9 mouse cellular contexts compared by ENCODE assay signal in the genomic region with DNA sequence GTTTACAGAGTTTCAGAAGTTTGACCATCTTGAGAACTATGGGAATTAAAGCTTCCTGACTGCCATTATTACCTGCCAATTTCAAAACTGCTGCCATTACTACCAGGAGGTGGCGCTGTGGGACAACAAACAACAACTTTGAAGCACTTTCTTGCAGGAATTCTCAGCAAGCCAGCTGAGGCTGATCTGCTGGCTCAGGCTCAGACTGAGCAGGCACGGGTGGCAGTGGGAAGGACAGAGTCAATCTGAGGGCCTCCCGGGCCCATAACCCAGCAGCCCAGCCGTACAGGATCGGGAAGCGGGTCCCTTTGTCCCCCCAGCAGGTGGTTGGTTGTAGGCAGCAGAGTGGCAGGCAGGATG. TPM values are rescaled to one million over a fixed set of nuclear protein-coding genes. Genes with fewer than 3 reads are reported as not detected.
DNase-seq lines count a peak whose midpoint lies in the region; ATAC-seq and TF ChIP-seq lines count a peak whose summit lies in the region.
"Had no signal": no experiment of that assay in that cellular context is flagged by ENCODE, and none has a peak within 500 bp of the region (broad histone marks: within the 10 kb centered on the region; RNA-seq: fewer than 3 reads in every experiment).

No protein-coding gene starts in this region.

- ATAC-seq in forebrain, embryonic 13.5 days = no peak; the same call in 1 of the 2 replicates
- no peak; the same call in 1 of the 2 replicates for ATAC-seq in heart, embryonic 16.5 days (replicated peaks; ENCODE audit: extremely low read depth, insufficient read depth, low FRiP score)
- no peak for ATAC-seq in liver, postnatal 0 days

- H3K9ac ChIP-seq in ES-Bruce4 (ENCODE audit: low read depth, poor library complexity, severe bottlenecking) = no peak overlapping the region
- H3K9ac ChIP-seq in forebrain, embryonic 13.5 days = no peak overlapping the region
- H3K9ac ChIP-seq in heart, embryonic 16.5 days (ENCODE audit: low read length) = peak overlapping the region; percentile 59
- no peak overlapping the region for H3K9ac ChIP-seq in liver, postnatal 0 days (replicated peaks)

- TF ChIP-seq POLR2A in ES-Bruce4 (IDR thresholded peaks at IDR 0.05; ENCODE audit: insufficient read depth, low read length) = no peak

- peak overlapping the region; percentile 55 for H3K4me2 ChIP-seq in forebrain, embryonic 13.5 days
- H3K4me2 ChIP-seq in heart, embryonic 16.5 days (ENCODE audit: low read depth, low read length) = peak overlapping the region; percentile 63
- no peak overlapping the region for H3K4me2 ChIP-seq in liver, postnatal 0 days (ENCODE audit: low read depth, low read length)

- WGBS in forebrain, embryonic 13.5 days = 6% methylated on average over 6 of the region's 6 CpGs
- WGBS in heart, embryonic 16.5 days = 9% methylated on average over 6 of the region's 6 CpGs
- 13% methylated on average over 6 of the region's 6 CpGs for WGBS in liver, postnatal 0 days (ENCODE audit: insufficient replicate concordance)

- H3K4me3 ChIP-seq in ES-Bruce4 (ENCODE audit: low read depth, low read length) = peak overlapping the region; percentile 43
- H3K4me3 ChIP-seq in forebrain, embryonic 13.5 days = no peak overlapping the region
- H3K4me3 ChIP-seq in heart, embryonic 16.5 days (ENCODE audit: low read length) = peak overlapping the region; percentile 30
- H3K4me3 ChIP-seq in liver, postnatal 0 days (ENCODE audit: low read depth, low read length) = no peak overlapping the region

- TF ChIP-seq EP300 in ES-Bruce4 (IDR thresholded peaks at IDR 0.05; ENCODE audit: insufficient read depth, low read depth, low read length) = no peak
- no peak for TF ChIP-seq EP300 in liver, postnatal 0 days (IDR thresholded peaks at IDR 0.05; ENCODE audit: low read depth)

- H3K27me3 ChIP-seq in ES-Bruce4 (ENCODE audit: control insufficient read depth, insufficient read depth, low read length, poor library complexity, severe bottlenecking) = no peaks in the 10 kb centered on the region
- peaks cover 11% of the 10 kb centered on the region for H3K27me3 ChIP-seq in forebrain, embryonic 13.5 days
- no peaks in the 10 kb centered on the region; the same call in 1 of the 2 replicates for H3K27me3 ChIP-seq in heart, embryonic 16.5 days (ENCODE audit: control insufficient read depth, insufficient read depth, low read length)
- peaks cover 8% of the 10 kb centered on the region for H3K27me3 ChIP-seq in liver, postnatal 0 days (ENCODE audit: insufficient read depth, low read length)

- no peak overlapping the region for H3K27ac ChIP-seq in ES-Bruce4 (ENCODE audit: insufficient read depth, low read length)
- H3K27ac ChIP-seq in forebrain, embryonic 13.5 days = no peak overlapping the region
- H3K27ac ChIP-seq in heart, embryonic 16.5 days (ENCODE audit: low read length) = no peak overlapping the region
- no peak overlapping the region for H3K27ac ChIP-seq in liver, postnatal 0 days (ENCODE audit: low read depth)

- H3K4me1 ChIP-seq in ES-Bruce4 (ENCODE audit: control insufficient read depth, insufficient read depth, low read length) = no peaks in the 10 kb centered on the region
- peaks cover 8% of the 10 kb centered on the region for H3K4me1 ChIP-seq in forebrain, embryonic 13.5 days
- peaks cover 22% of the 10 kb centered on the region for H3K4me1 ChIP-seq in heart, embryonic 16.5 days (ENCODE audit: control insufficient read depth, insufficient read depth, low read length)
- peaks cover 4% of the 10 kb centered on the region for H3K4me1 ChIP-seq in liver, postnatal 0 days (ENCODE audit: insufficient read depth)

- H3K36me3 ChIP-seq in ES-Bruce4 (ENCODE audit: control insufficient read depth, insufficient read depth, low read length, poor library complexity, severe bottlenecking) = no peaks in the 10 kb centered on the region
- H3K36me3 ChIP-seq in forebrain, embryonic 13.5 days (ENCODE audit: poor library complexity, severe bottlenecking) = no peaks in the 10 kb centered on the region
- H3K36me3 ChIP-seq in heart, embryonic 16.5 days (ENCODE audit: control insufficient read depth, insufficient read depth) = no peaks in the 10 kb centered on the region
- no peaks in the 10 kb centered on the region for H3K36me3 ChIP-seq in liver, postnatal 0 days (replicated peaks; ENCODE audit: insufficient read depth, low read length)

- peak; percentile 54 for TF ChIP-seq CTCF in ES-Bruce4 (IDR thresholded peaks at IDR 0.05; ENCODE audit: low read depth, low read length)
- TF ChIP-seq CTCF in liver, postnatal 0 days (IDR thresholded peaks at IDR 0.05; ENCODE audit: low read depth) = peak; percentile 89

- DNase-seq in c-Kit-positive CD71-positive TER-119-negative erythroid progenitor cells, embryonic 14.5 days (ENCODE audit: low read depth) = peak; percentile 68
- peak; percentile 89 to 94 for DNase-seq in kidney, postnatal 36 days
- peak; percentile 83 for DNase-seq in liver, postnatal 0 days
- DNase-seq in ovary, adult 18-20 months (ENCODE audit: low spot score) = peak; percentile 63
- peak; percentile 72 for DNase-seq in thymus, postnatal 0 days (ENCODE audit: low spot score)

- no peaks in the 10 kb centered on the region for H3K9me3 ChIP-seq in ES-Bruce4 (replicated peaks; ENCODE audit: control insufficient read depth, insufficient read depth, low read length, poor library complexity, severe bottlenecking)
- no peaks in the 10 kb centered on the region for H3K9me3 ChIP-seq in forebrain, embryonic 13.5 days (replicated peaks)
- H3K9me3 ChIP-seq in heart, embryonic 16.5 days (replicated peaks; ENCODE audit: control insufficient read depth, low read length) = no peaks in the 10 kb centered on the region
- H3K9me3 ChIP-seq in liver, postnatal 0 days (ENCODE audit: low read length) = no peaks in the 10 kb centered on the region

RNA-seq across cellular contexts. Expression of a gene that starts 13.7 kb away (rescaled TPM):
- polyA plus RNA-seq in ES-Bruce4 (2011; ENCODE audit: insufficient read depth, insufficient read length, low read depth, missing spikeins) = 0.24 and 0.28 TPM in 2 replicates
- polyA plus RNA-seq in forebrain, embryonic 13.5 days (2015; fragmentation: Nextera tagmentation; extraction: Ambion mirVana) = 0.04 and 0.09 TPM in 2 replicates
- polyA plus RNA-seq in heart, embryonic 16.5 days (2015; fragmentation: Nextera tagmentation; extraction: Ambion mirVana) = 0.33 and 0.66 TPM in 2 replicates
- polyA plus RNA-seq in liver, postnatal 0 days (2015; fragmentation: Nextera tagmentation; extraction: Ambion mirVana) = 0.06 TPM in 1 of 2 replicates, not detected in the other
- polyA plus RNA-seq in thymus, postnatal 0 days (2015; fragmentation: Nextera tagmentation; extraction: Ambion mirVana) = 0.45 and 0.55 TPM in 2 replicates

RNA-seq across cellular contexts. Expression of a gene that starts 24.4 kb away (rescaled TPM):
- polyA plus RNA-seq in ES-Bruce4 (2011; ENCODE audit: insufficient read depth, insufficient read length, low read depth, missing spikeins) = not detected in 2 replicates
- not detected in 2 replicates for polyA plus RNA-seq in forebrain, embryonic 13.5 days (2015; fragmentation: Nextera tagmentation; extraction: Ambion mirVana)
- not detected in 2 replicates for polyA plus RNA-seq in heart, embryonic 16.5 days (2015; fragmentation: Nextera tagmentation; extraction: Ambion mirVana)
- polyA plus RNA-seq in liver, postnatal 0 days (2015; fragmentation: Nextera tagmentation; extraction: Ambion mirVana) = not detected in 2 replicates
- polyA plus RNA-seq in thymus, postnatal 0 days (2015; fragmentation: Nextera tagmentation; extraction: Ambion mirVana) = not detected in 2 replicates
- polyA plus RNA-seq: large intestine, adult 2 months had no signal

RNA-seq across cellular contexts. Expression of a gene that starts 40.9 kb away (rescaled TPM):
- polyA plus RNA-seq in ES-Bruce4 (2011; ENCODE audit: insufficient read depth, insufficient read length, low read depth, missing spikeins) = 0.94 and 1.0 TPM in 2 replicates
- polyA plus RNA-seq in forebrain, embryonic 13.5 days (2015; fragmentation: Nextera tagmentation; extraction: Ambion mirVana) = not detected in 2 replicates
- 3.8 and 4.6 TPM in 2 replicates for polyA plus RNA-seq in heart, embryonic 16.5 days (2015; fragmentation: Nextera tagmentation; extraction: Ambion mirVana)
- 8.2 and 8.6 TPM in 2 replicates for polyA plus RNA-seq in liver, postnatal 0 days (2015; fragmentation: Nextera tagmentation; extraction: Ambion mirVana)
- 0.94 and 1.1 TPM in 2 replicates for polyA plus RNA-seq in thymus, postnatal 0 days (2015; fragmentation: Nextera tagmentation; extraction: Ambion mirVana)

Comparison
In these comparisons a context has a peak if more than half of its experiments do, and no peak if none do; other contexts are left out.
1. H3K4me3 ChIP-seq: peak in ES-Bruce4 (single experiment) and heart, embryonic 16.5 days (single experiment); none in forebrain, embryonic 13.5 days (single experiment) and liver, postnatal 0 days (single experiment).
2. Peak in every context shown above with its lines, with median percentiles within 50 percentile points of each other: DNase-seq.